ENCODE assay signal across 19 mouse cellular contexts in genomic region chr9:72191091-72191490, GRCm38 (mm10).
"Had no signal": no experiment of that assay in that cellular context is flagged by ENCODE, and none has a peak within 500 bp of the region (broad histone marks: within the 10 kb centered on the region; RNA-seq: fewer than 3 reads in every experiment).

No protein-coding gene starts in this region.

- DNase-seq: liver, postnatal 0 days; lung, adult 2 months; lung, postnatal 14 days; lung, postnatal 36 days; midbrain, embryonic 14.5 days; right cerebral cortex, postnatal 14 days; thymus, adult 2 months; thymus, postnatal 25 days; thymus, postnatal 4 days had no signal

- H3K36me3 ChIP-seq: liver, embryonic 15.5 days; lung, embryonic 15.5 days; midbrain, embryonic 12.5 days; neural tube, embryonic 12.5 days; stomach, embryonic 15.5 days had no signal

- H3K4me3 ChIP-seq: liver, embryonic 15.5 days; lung, embryonic 15.5 days; megakaryocyte, embryonic 14.5 days; midbrain, embryonic 12.5 days; neural tube, embryonic 12.5 days; stomach, embryonic 15.5 days had no signal

- H3K4me1 ChIP-seq: liver, embryonic 15.5 days; megakaryocyte, embryonic 14.5 days; neural tube, embryonic 12.5 days; stomach, embryonic 15.5 days had no signal

- H3K9ac ChIP-seq: liver, embryonic 15.5 days; liver, postnatal 0 days; lung, embryonic 15.5 days; midbrain, embryonic 12.5 days; neural tube, embryonic 12.5 days; stomach, embryonic 15.5 days had no signal

- H3K27me3 ChIP-seq: liver, embryonic 15.5 days; lung, embryonic 15.5 days; midbrain, embryonic 12.5 days; neural tube, embryonic 12.5 days; stomach, embryonic 15.5 days had no signal

- H3K4me2 ChIP-seq: liver, embryonic 15.5 days; lung, embryonic 15.5 days; midbrain, embryonic 12.5 days; neural tube, embryonic 12.5 days; stomach, embryonic 15.5 days had no signal

- ATAC-seq: liver, postnatal 0 days; lung, postnatal 0 days; midbrain, embryonic 16.5 days had no signal

- H3K9me3 ChIP-seq: liver, embryonic 15.5 days; lung, embryonic 15.5 days; midbrain, embryonic 12.5 days; neural tube, embryonic 12.5 days; stomach, embryonic 15.5 days had no signal

- H3K27ac ChIP-seq: liver, embryonic 15.5 days; lung, embryonic 15.5 days; macrophage; midbrain, embryonic 12.5 days; neural tube, embryonic 12.5 days; stomach, embryonic 15.5 days; stomach, postnatal 0 days had no signal
